Mouse (Mus musculus): Measurements from ENCODE around the gene Adsl. TPM values are rescaled to one million over a fixed set of nuclear protein-coding genes. Genes with fewer than 3 reads are reported as not detected.
"Not testable (repeated sequence)": the region's sequence is repeated elsewhere in the genome, so short reads cannot be mapped to it uniquely, and the experiment has no call there.

The Adsl gene
- polyA plus RNA-seq (2021) = 107 TPM

- peak; percentile 99 for TF ChIP-seq CTCF (IDR thresholded peaks at IDR 0.05)
- in situ Hi-C loops (cut with MboI; ENCODE audit: low pct_unique_long_range_greater_than_20kb) = loop anchor here (5.0 to 25.0 kb wide), 2 partner anchors 241 to 686 kb away; partner anchors contain the start of genes Atf4 and Rps19bp1
- H3K27me3 ChIP-seq = no peaks in the 10 kb centered on the region
- ChIA-PET POLR2A (interaction anchor here (0.6 to 0.9 kb wide), 2 partner anchors 20 to 52 kb away, joined by 3 read pairs; no protein-coding TSS in a partner anchor), CTCF (interaction anchor here (1.1 to 1.4 kb wide), 3 partner anchors 24 to 243 kb away, joined by 3 to 6 read pairs (median 4); no protein-coding TSS in a partner anchor)
- DNase-seq (ENCODE audit: low read depth, low spot score) = peak; percentile 47
- ATAC-seq = peak; percentile 70
Observed at GRCm38 (mm10) chr15:80948145-80949135, at the start of gene Adsl. Gene Adsl, plus strand, starts transcription at chr15:80948490.

- in situ Hi-C loops (cut with MboI; ENCODE audit: low pct_unique_long_range_greater_than_20kb) = loop anchor here (25.0 kb wide), 1 partner anchor 188 kb away; the partner anchor contains the start of gene Tnrc6b
- DNase-seq (ENCODE audit: low read depth, low spot score) (no peak), ATAC-seq (no peak)
- POLR2A ChIA-PET = interaction anchor here (1.3 kb wide), 1 partner anchor 13 kb away, joined by 4 read pairs; no protein-coding TSS in a partner anchor
- CTCF ChIA-PET = interaction anchor here (1.2 kb wide), 1 partner anchor 25 kb away, joined by 3 read pairs; no protein-coding TSS in a partner anchor
- no peaks in the 10 kb centered on the region for H3K27me3 ChIP-seq
- no peak for TF ChIP-seq CTCF (IDR thresholded peaks at IDR 0.05)
Observed at GRCm38 (mm10) chr15:80899806-80900205, 48.5 kb upstream of the Adsl start.

- DNase-seq (ENCODE audit: low read depth, low spot score) (no peak), ATAC-seq (no peak)
- POLR2A ChIA-PET = interaction anchor here (0.8 kb wide), 1 partner anchor 13 kb away, joined by 3 read pairs; no protein-coding TSS in a partner anchor
- in situ Hi-C loops (cut with MboI; ENCODE audit: low pct_unique_long_range_greater_than_20kb) = no loop called here
- TF ChIP-seq CTCF (IDR thresholded peaks at IDR 0.05) = no peak
- CTCF ChIA-PET = no interaction called here
- H3K27me3 ChIP-seq = no peaks in the 10 kb centered on the region
Observed at GRCm38 (mm10) chr15:80901806-80902513, 46.3 kb upstream of the Adsl start.

- DNase-seq (ENCODE audit: low read depth, low spot score); in situ Hi-C loops (cut with MboI; ENCODE audit: low pct_unique_long_range_greater_than_20kb); CTCF ChIA-PET; H3K27me3 ChIP-seq; POLR2A ChIA-PET; ATAC-seq: not testable (repeated sequence)
Observed at GRCm38 (mm10) chr15:80904776-80905175, 43.5 kb upstream of the Adsl start.

GRCm38 (mm10) chr15:80910183-80910582, 38.1 kb upstream of the Adsl start:
- CTCF ChIA-PET = interaction anchor here (0.6 to 2.0 kb wide), 3 partner anchors 16 to 17 kb away, joined by 3 to 5 read pairs (median 3); no protein-coding TSS in a partner anchor

GRCm38 (mm10) chr15:80910790-80911531, 37.3 kb upstream of the Adsl start:
- no peak for TF ChIP-seq CTCF (IDR thresholded peaks at IDR 0.05)
- POLR2A ChIA-PET = interaction anchor here (1.0 kb wide), 1 partner anchor 24 kb away, joined by 3 read pairs; no protein-coding TSS in a partner anchor
- no peak for ATAC-seq
- DNase-seq (ENCODE audit: low read depth, low spot score) = no peak
- H3K27me3 ChIP-seq = no peaks in the 10 kb centered on the region
- in situ Hi-C loops (cut with MboI; ENCODE audit: low pct_unique_long_range_greater_than_20kb) = no loop called here
- CTCF ChIA-PET = interaction anchor here (1.3 to 2.0 kb wide), 2 partner anchors 16 to 18 kb away, joined by 3 to 5 read pairs; no protein-coding TSS in a partner anchor

More at GRCm38 (mm10) chr15:80910183-80910582, 38.1 kb upstream of the Adsl start:
- TF ChIP-seq CTCF (IDR thresholded peaks at IDR 0.05) = peak; percentile 39
- in situ Hi-C loops (cut with MboI; ENCODE audit: low pct_unique_long_range_greater_than_20kb) = no loop called here
- POLR2A ChIA-PET = no interaction called here
- H3K27me3 ChIP-seq = no peaks in the 10 kb centered on the region
- no peak for ATAC-seq
- no peak for DNase-seq (ENCODE audit: low read depth, low spot score)

- TF ChIP-seq CTCF (IDR thresholded peaks at IDR 0.05) = no peak
- POLR2A ChIA-PET = interaction anchor here (0.7 to 1.2 kb wide), 2 partner anchors 12 to 43 kb away, joined by 4 read pairs; no protein-coding TSS in a partner anchor
- H3K27me3 ChIP-seq = no peaks in the 10 kb centered on the region
- ATAC-seq (no peak), DNase-seq (ENCODE audit: low read depth, low spot score) (peak; percentile 49)
- CTCF ChIA-PET = interaction anchor here (0.8 kb wide), 1 partner anchor 14 kb away, joined by 3 read pairs; no protein-coding TSS in a partner anchor
- in situ Hi-C loops (cut with MboI; ENCODE audit: low pct_unique_long_range_greater_than_20kb) = no loop called here
Observed at GRCm38 (mm10) chr15:80912175-80912574, 36.1 kb upstream of the Adsl start.

- POLR2A ChIA-PET = no interaction called here
- DNase-seq (ENCODE audit: low read depth, low spot score) (no peak), ATAC-seq (no peak)
- peak; percentile 27 for TF ChIP-seq CTCF (IDR thresholded peaks at IDR 0.05)
- in situ Hi-C loops (cut with MboI; ENCODE audit: low pct_unique_long_range_greater_than_20kb) = no loop called here
- H3K27me3 ChIP-seq = no peaks in the 10 kb centered on the region
- CTCF ChIA-PET = no interaction called here
Observed at GRCm38 (mm10) chr15:80913803-80914202, 34.5 kb upstream of the Adsl start.

- in situ Hi-C loops (cut with MboI; ENCODE audit: low pct_unique_long_range_greater_than_20kb) = no loop called here
- H3K27me3 ChIP-seq = no peaks in the 10 kb centered on the region
- DNase-seq (ENCODE audit: low read depth, low spot score) (no peak), ATAC-seq (peak; percentile 59)
- CTCF ChIA-PET = interaction anchor here (1.0 to 3.0 kb wide), 3 partner anchors 11 to 211 kb away, joined by 3 to 10 read pairs (median 3); no protein-coding TSS in a partner anchor
- no peak for TF ChIP-seq CTCF (IDR thresholded peaks at IDR 0.05)
- POLR2A ChIA-PET = no interaction called here
Observed at GRCm38 (mm10) chr15:80915850-80916249, 32.4 kb upstream of the Adsl start.

All from Patski (cell line).